Mouse (Mus musculus): ENCODE results near the gene Cpeb1. TPM values are rescaled to one million over a fixed set of nuclear protein-coding genes. Genes with fewer than 3 reads are reported as not detected.
A peak's percentile ranks its signal among the peaks of the same experiment; 100 is the strongest.

Gene Cpeb1
- total RNA-seq, 1 experiment, result 5.8 TPM

DNA sequence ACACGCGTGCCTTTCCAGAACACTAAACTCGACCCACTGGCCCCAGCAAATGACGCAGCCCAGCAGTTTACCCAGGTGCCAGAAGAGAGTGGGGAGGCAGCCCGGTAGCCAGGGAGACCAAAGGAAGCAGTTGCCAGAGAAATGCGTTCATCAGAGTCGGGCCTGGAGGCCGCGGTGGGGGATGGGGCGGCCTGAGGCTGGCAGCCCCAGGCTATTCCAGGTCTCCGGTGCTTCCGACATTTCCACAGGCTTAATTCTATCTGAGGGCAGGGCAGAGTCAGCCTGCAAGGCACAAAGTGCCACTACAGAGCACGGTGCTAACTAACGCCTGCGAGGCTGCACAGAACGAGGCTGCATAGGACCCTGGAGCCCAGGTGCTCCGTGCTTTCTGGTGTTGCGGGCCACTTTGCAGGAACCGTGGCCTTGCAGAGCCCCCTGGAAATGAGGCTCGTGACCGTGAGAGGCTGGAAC is 2.3 kb downstream of the Cpeb1 start:
- no peak overlapping the region for H3K27ac ChIP-seq (ENCODE audit: insufficient read depth, low read depth, low read length, poor library complexity, severe bottlenecking)
- H3K9me3 ChIP-seq (ENCODE audit: control insufficient read depth, insufficient read depth, low read depth, low read length), result no peaks in the 10 kb centered on the region
- H3K4me1 ChIP-seq (ENCODE audit: control insufficient read depth in 2 of 2, insufficient read depth in 2 of 2, low read length in 2 of 2, poor library complexity in 1 of 2), result peaks cover 0 to 8% of the 10 kb centered on the region in 2 experiments; a peak in 2 of 4 replicates
- peak; percentile 48 for DNase-seq (ENCODE audit: low read depth, low spot score)
- H3K9ac ChIP-seq (ENCODE audit: insufficient read depth, low read depth, low read length, poor library complexity, severe bottlenecking), result peak overlapping the region; percentile 31; the same call in 1 of the 2 replicates
- in situ Hi-C loops (cut with MboI; ENCODE audit: low sequenced_read_pairs in 2 of 2, unreplicated experiment in 2 of 2), result no loop called here
- H3K36me3 ChIP-seq (ENCODE audit: control insufficient read depth, insufficient read depth, low read length, poor library complexity, severe bottlenecking), result no peaks in the 10 kb centered on the region
- TF ChIP-seq ZC3H11A (IDR thresholded peaks at IDR 0.05; ENCODE audit: borderline replicate concordance, low read depth, low read length) (no peak), CHD2 (IDR thresholded peaks at IDR 0.05; ENCODE audit: low read depth, low read length) (no peak), MAFK (IDR thresholded peaks at IDR 0.05; ENCODE audit: insufficient read depth, low read depth, low read length) (no peak), ZNF384 (IDR thresholded peaks at IDR 0.05; ENCODE audit: low read depth, low read length) (no peak), HCFC1 (IDR thresholded peaks at IDR 0.05; ENCODE audit: borderline replicate concordance, insufficient read depth, low read length) (no peak)
- H3K4me3 ChIP-seq (ENCODE audit: insufficient read depth in 1 of 2, low read depth in 1 of 2, low read length in 2 of 2, poor library complexity in 1 of 2, severe bottlenecking in 1 of 2), result peak overlapping the region; percentile 64 to 79; a peak in 2 of 4 replicates

DNA sequence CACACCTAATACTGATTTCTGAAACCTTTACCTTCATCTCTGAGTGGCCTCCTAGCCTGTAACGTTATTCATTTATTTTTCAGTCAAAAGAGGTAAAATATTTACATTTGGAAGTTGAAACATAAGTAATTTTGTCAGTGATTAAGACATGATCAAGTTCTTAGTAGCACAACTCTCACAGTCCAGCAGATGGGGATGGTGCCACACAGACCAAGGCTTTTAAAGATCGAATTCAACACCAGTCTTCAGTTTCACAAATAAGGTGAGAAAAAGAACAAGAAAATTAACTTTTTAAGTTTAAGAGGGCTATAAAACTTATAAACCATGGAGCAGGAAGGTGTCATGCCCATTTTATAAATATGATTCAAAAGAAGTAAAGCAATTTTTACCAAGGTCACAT is 56.3 kb downstream of the Cpeb1 start:
- in situ Hi-C loops (cut with MboI; ENCODE audit: low sequenced_read_pairs in 2 of 2, unreplicated experiment in 2 of 2), result no loop called here
- Histone ChIP-seq H3K27ac (ENCODE audit: insufficient read depth, low read depth, low read length, poor library complexity, severe bottlenecking) (no peak overlapping the region), H3K4me3 (ENCODE audit: insufficient read depth in 1 of 2, low read depth in 1 of 2, low read length in 2 of 2, poor library complexity in 1 of 2, severe bottlenecking in 1 of 2) (no peak overlapping the region), H3K36me3 (ENCODE audit: control insufficient read depth, insufficient read depth, low read length, poor library complexity, severe bottlenecking) (no peaks in the 10 kb centered on the region), H3K9me3 (ENCODE audit: control insufficient read depth, insufficient read depth, low read depth, low read length) (no peaks in the 10 kb centered on the region), H3K4me1 (ENCODE audit: control insufficient read depth in 2 of 2, insufficient read depth in 2 of 2, low read length in 2 of 2, poor library complexity in 1 of 2) (no peaks in the 10 kb centered on the region), H3K9ac (ENCODE audit: insufficient read depth, low read depth, low read length, poor library complexity, severe bottlenecking) (no peak overlapping the region)
- no peak for TF ChIP-seq ZC3H11A (IDR thresholded peaks at IDR 0.05; ENCODE audit: borderline replicate concordance, low read depth, low read length)
- TF ChIP-seq HCFC1 (IDR thresholded peaks at IDR 0.05; ENCODE audit: borderline replicate concordance, insufficient read depth, low read length), result no peak
- no peak for TF ChIP-seq MAFK (IDR thresholded peaks at IDR 0.05; ENCODE audit: insufficient read depth, low read depth, low read length)
- TF ChIP-seq CHD2 (IDR thresholded peaks at IDR 0.05; ENCODE audit: low read depth, low read length), result no peak
- TF ChIP-seq ZNF384 (IDR thresholded peaks at IDR 0.05; ENCODE audit: low read depth, low read length), result no peak
- no peak for DNase-seq (ENCODE audit: low read depth, low spot score)

DNA sequence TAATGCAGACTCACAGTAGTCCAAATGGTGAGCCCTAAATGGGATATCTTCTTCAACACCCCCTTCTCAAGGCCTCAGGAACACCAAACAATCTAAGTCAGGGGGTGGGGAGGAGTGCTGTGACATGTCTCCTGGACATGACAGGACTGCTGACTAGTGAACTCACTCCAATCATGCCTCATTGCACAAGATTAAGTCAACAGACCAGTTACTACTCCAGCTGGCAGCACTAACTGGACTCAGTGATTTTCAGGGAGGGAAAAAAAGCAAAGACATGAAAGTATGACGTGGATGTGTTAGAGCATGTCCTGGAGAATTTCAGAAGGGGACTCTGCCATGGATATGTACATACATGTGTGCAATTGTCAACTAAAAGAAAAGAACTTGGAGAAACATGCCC is 75.9 kb downstream of the Cpeb1 start:
- in situ Hi-C loops (cut with MboI; ENCODE audit: low sequenced_read_pairs in 2 of 2, unreplicated experiment in 2 of 2), result no loop called here
- Histone ChIP-seq H3K9ac (ENCODE audit: insufficient read depth, low read depth, low read length, poor library complexity, severe bottlenecking) (no peak overlapping the region), H3K4me1 (ENCODE audit: control insufficient read depth in 2 of 2, insufficient read depth in 2 of 2, low read length in 2 of 2, poor library complexity in 1 of 2) (no peaks in the 10 kb centered on the region), H3K4me3 (ENCODE audit: insufficient read depth in 1 of 2, low read depth in 1 of 2, low read length in 2 of 2, poor library complexity in 1 of 2, severe bottlenecking in 1 of 2) (no peak overlapping the region), H3K9me3 (ENCODE audit: control insufficient read depth, insufficient read depth, low read depth, low read length) (no peaks in the 10 kb centered on the region), H3K27ac (ENCODE audit: insufficient read depth, low read depth, low read length, poor library complexity, severe bottlenecking) (no peak overlapping the region), H3K36me3 (ENCODE audit: control insufficient read depth, insufficient read depth, low read length, poor library complexity, severe bottlenecking) (no peaks in the 10 kb centered on the region)
- TF ChIP-seq MAFK (IDR thresholded peaks at IDR 0.05; ENCODE audit: insufficient read depth, low read depth, low read length) (no peak), ZC3H11A (IDR thresholded peaks at IDR 0.05; ENCODE audit: borderline replicate concordance, low read depth, low read length) (no peak), ZNF384 (IDR thresholded peaks at IDR 0.05; ENCODE audit: low read depth, low read length) (no peak)
- DNase-seq (ENCODE audit: low read depth, low spot score), result no peak

DNA sequence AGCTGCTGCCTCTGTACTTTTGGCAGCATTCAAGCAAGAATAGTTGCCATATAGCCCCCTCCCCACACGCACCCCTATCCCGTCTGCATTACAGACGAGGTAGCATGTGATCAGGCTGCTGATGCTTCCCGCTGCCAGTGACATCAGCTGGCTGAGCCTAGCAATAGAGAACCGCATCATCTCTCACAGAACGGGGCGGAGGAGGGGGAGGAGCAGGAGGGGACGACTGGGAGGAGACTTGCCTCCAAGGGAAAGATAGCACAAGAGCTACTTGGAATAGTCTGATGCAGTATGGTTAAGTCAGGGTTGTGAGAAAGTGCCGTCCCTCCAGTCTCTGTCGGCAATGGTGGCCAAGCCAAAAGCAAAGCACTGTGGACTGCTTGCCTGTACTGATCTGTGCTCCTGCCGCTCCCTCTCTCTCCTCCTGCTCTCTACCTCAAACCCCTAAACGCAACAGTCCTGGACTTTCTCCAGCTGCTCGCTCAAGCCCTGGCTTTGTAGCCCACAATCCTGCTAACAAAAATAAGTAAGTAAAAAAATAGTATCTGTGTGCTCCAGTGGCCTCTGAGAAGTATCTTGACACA is 82.8 kb downstream of the Cpeb1 start:
- Histone ChIP-seq H3K36me3 (ENCODE audit: control insufficient read depth, insufficient read depth, low read length, poor library complexity, severe bottlenecking) (no peaks in the 10 kb centered on the region), H3K9me3 (ENCODE audit: control insufficient read depth, insufficient read depth, low read depth, low read length) (no peaks in the 10 kb centered on the region), H3K4me3 (ENCODE audit: insufficient read depth in 1 of 2, low read depth in 1 of 2, low read length in 2 of 2, poor library complexity in 1 of 2, severe bottlenecking in 1 of 2) (no peak overlapping the region), H3K27ac (ENCODE audit: insufficient read depth, low read depth, low read length, poor library complexity, severe bottlenecking) (no peak overlapping the region), H3K4me1 (ENCODE audit: control insufficient read depth in 2 of 2, insufficient read depth in 2 of 2, low read length in 2 of 2, poor library complexity in 1 of 2) (peaks cover 0 to 9% of the 10 kb centered on the region in 2 experiments; a peak in 1 of 4 replicates), H3K9ac (ENCODE audit: insufficient read depth, low read depth, low read length, poor library complexity, severe bottlenecking) (no peak overlapping the region)
- in situ Hi-C loops (cut with MboI; ENCODE audit: low sequenced_read_pairs in 2 of 2, unreplicated experiment in 2 of 2), result no loop called here
- DNase-seq (ENCODE audit: low read depth, low spot score), result peak; percentile 42
- no peak for TF ChIP-seq MAFK (IDR thresholded peaks at IDR 0.05; ENCODE audit: insufficient read depth, low read depth, low read length)
- TF ChIP-seq ZC3H11A (IDR thresholded peaks at IDR 0.05; ENCODE audit: borderline replicate concordance, low read depth, low read length), result no peak
- TF ChIP-seq HCFC1 (IDR thresholded peaks at IDR 0.05; ENCODE audit: borderline replicate concordance, insufficient read depth, low read length), result no peak
- TF ChIP-seq CHD2 (IDR thresholded peaks at IDR 0.05; ENCODE audit: low read depth, low read length), result no peak
- no peak for TF ChIP-seq ZNF384 (IDR thresholded peaks at IDR 0.05; ENCODE audit: low read depth, low read length)
